Mouse (Mus musculus) left cerebral cortex, postnatal 10 days (tissue): ENCODE measurements around the gene Zfp831. TPM values are rescaled to one million over a fixed set of nuclear protein-coding genes. Genes with fewer than 3 reads are reported as not detected.

Experiments used
- DNase-seq, 2 experiments: peaks; one replicate each; pipeline ENCODE4 v3.0.0; 2021 to 2022; ENCODE audit warnings: low spot score in 2 of 2, mixed read lengths in 1 of 2; ENCODE audit errors: extremely low spot score in 1 of 2
- intact Hi-C: fragments of 180-260 bp; cut with DNase I; formaldehyde crosslinking; loops from one replicate; pipeline ENCODE4 v1.15.1; 2025
- total RNA-seq, 2 experiments: library from RNA; stranded (reverse); gene quantifications; 2 replicates each; pipeline ENCODE4 v1.2.3; 2021

Zfp831 gene
- total RNA-seq, 2 experiments from 2014 or later: 2.8 to 3.0 TPM

GRCm38 (mm10) chr2:174629299-174629850, 14.0 kb upstream of the Zfp831 start:
- no peak for DNase-seq
- intact Hi-C loops: no loop called here

- no peak for DNase-seq
- intact Hi-C loops: no loop called here
Measured at GRCm38 (mm10) chr2:174636750-174637149, 6.6 kb upstream of the Zfp831 start.

DNA sequence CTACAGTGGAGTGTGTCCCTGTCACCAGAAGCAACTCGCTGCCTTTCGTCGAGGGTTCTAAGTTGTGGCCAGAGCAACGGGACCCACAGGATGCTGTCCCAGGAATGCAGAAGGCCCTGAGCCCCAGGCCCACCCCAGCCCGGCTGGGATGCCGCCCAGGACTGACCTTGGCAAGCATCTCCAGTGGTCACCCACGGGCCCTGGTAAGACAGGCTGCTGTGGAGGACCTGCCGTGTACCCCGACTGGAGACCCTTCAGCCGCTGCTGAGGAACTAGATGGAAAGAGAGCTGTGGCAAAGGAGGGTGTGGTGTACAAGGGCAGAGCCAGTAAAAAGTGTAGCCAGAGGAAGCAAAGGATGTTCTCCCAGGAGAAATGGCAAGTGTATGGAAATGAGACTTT, 1.6 kb downstream of the Zfp831 start:
- intact Hi-C loops: no loop called here

GRCm38 (mm10) chr2:174652864-174653263, 9.5 kb downstream of the Zfp831 start:
- intact Hi-C loops: no loop called here
- DNase-seq: no peak

More for the DNA sequence above, 1.6 kb downstream of the Zfp831 start:
- no peak for DNase-seq

- DNase-seq: no peak
- intact Hi-C loops: no loop called here
Measured at GRCm38 (mm10) chr2:174655341-174655740, 12.0 kb downstream of the Zfp831 start.

GRCm38 (mm10) chr2:174658229-174658844, 15.0 kb downstream of the Zfp831 start:
- intact Hi-C loops: no loop called here
- DNase-seq: no peak

GRCm38 (mm10) chr2:174659874-174660273, 16.5 kb downstream of the Zfp831 start:
- DNase-seq: no peak
- intact Hi-C loops: no loop called here

DNA sequence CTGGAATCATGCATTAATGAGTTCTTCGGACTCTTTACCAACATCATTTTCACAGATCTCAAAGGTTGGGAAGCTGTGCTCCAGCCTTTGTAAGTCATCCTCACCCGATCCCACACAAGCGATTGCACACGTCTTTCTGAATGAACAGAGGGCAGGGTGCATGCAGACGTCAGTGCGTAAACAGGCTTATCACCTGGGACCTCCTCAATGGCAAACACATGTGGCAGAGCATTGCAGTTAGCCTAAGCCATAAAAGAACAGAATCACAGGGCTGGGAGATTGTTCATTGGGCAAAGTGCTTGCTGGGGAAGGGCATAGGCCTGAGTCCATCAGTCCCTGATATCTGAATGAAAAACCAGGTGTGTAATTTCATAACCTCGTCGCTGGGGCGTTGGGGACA, 17.0 kb downstream of the Zfp831 start:
- DNase-seq: no peak
- intact Hi-C loops: no loop called here

DNA sequence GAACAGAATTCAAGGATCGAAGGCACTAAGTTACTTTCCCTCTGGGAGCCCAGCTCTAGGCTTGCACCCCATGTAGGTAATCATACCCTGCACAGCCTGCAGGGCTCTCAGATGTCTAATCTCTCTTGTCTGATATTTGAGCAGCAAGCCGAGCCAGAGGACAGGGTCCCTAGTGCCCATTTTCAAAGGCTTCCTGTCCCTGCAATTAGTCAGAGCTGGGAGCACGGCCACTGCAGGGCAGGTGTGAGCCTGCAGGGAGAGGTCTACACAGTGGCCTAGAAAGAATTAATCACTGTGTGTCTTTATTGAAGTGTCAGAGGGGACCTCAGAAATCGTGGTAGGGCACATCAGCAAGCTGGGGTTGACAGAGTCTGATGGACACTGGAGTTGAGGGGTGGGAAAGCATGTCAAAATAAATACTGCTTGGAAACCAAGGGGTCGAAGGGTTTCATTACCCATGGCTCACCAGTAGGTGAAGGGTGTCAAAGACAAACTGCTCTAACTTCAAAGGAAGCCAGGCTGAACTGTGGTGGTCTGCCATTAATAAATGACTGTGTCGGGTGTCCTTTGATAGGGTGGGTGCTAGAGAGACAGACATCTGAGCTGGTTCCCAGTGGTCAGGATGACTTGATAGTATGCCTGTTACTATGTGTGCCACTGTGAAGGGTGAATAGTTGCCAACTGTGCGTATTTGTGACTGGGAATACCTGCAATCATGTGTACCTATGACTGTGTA, 18.3 kb downstream of the Zfp831 start:
- intact Hi-C loops: no loop called here
- no peak for DNase-seq

DNA sequence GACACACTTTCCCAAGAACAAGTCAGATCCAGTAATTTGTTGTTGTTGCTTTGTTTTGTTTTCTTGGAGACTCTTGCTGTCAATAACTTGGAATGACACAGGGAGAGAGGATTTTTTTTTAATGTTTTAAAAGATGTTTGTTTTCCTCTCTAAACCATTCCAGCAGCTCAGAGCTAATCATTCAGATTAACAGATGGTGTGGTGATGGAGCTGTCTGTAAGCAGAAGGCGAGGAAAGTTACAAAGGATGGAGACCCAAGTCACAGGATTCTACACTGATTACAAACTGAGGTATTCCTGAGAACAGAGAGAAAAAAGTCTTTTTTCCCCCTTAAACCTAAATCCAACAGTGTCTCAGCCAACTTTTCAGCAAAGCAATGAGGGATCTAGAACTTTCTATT, 19.3 kb downstream of the Zfp831 start:
- no peak for DNase-seq

GRCm38 (mm10) chr2:174665404-174665803, 22.1 kb downstream of the Zfp831 start:
- intact Hi-C loops: no loop called here
- DNase-seq: no peak

More for the DNA sequence above, 19.3 kb downstream of the Zfp831 start:
- intact Hi-C loops: no loop called here

GRCm38 (mm10) chr2:174668806-174669205, 25.5 kb downstream of the Zfp831 start:
- intact Hi-C loops: no loop called here
- no peak for DNase-seq

- intact Hi-C loops: loop anchor here (5.0 kb wide), 4 partner anchors 180 to 345 kb away; partner anchors contain the start of gene Atp5e
- DNase-seq: peak in 1 of 2 experiments; percentile 38
Measured at GRCm38 (mm10) chr2:174672506-174673190, 29.3 kb downstream of the Zfp831 start.

DNA sequence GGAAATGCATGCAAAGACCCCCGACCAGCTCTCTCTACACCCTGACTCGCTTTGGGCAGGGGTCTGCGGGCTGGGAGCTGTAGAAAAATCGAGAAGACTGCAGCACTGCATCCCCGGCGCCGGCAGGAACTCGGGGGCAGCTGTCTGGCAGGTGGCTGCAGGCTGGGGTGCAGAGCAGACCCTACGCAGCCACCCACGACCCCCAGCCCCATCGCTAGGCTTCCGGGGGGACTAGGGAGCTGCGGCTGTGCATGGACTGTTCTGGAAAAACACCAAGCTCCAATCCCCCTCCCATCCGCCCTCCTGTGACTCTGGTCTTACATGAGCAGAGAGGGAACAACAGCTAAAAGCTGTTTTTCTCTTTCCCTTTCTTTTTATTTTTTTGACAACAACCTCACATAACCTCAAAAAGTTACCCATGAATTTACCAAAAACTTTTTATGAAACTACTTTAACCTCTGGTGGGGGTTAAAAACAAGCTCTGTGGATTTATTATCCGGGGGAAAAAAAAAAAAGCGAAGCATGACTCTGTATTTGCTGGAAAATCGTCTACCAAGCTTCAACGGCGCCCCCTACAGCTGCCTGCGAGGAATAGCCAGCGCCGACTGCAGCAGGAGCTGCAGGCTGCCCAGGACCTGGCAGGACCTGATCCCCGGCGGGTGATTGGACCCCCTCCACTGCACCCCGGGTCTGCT, 30.4 kb downstream of the Zfp831 start:
- DNase-seq: peak; percentile 88 to 94
- intact Hi-C loops: loop anchor here (1.0 to 5.0 kb wide), 5 partner anchors 179 to 361 kb away; partner anchors contain the start of gene Atp5e

DNA sequence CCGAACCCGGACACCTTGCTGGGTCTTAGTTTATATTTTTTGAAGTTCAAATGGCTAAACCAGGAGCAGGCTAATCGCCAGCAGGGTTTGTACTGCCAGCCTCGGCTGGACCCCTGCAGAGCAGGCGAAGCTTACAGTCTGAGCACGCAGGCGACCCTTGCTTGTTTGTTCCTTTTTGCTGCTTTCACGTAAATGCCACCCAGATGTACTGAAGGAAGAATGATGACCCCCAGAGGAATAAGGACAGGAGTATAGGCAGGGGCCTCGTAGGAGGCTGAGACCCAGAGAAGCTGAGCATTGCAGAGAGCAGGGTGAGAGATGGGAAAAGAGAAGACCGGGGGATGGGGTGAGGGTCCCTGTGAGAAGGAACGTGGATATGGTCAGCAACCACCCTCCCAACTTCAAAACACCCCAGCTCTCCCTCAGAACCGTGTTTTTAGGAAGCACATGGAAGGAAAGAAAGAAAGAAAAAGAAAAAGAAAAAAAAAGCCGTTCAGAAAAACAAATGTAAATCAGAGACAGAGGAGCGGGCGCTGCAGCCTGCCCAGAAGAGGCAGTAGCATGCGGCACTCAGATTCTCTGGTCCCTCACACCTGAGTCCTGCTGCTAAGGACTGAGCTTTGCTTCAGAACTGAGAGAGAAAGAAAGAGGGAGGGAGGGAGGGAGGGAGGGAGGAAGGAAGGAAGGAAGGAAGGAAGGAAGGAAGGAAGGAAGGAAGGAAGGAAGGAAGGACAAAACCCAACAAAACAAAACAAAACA, 31.1 kb downstream of the Zfp831 start:
- intact Hi-C loops: loop anchor here (1.0 to 5.0 kb wide), 5 partner anchors 178 to 362 kb away; partner anchors contain the start of gene Atp5e

GRCm38 (mm10) chr2:174675642-174676041, 32.3 kb downstream of the Zfp831 start:
- DNase-seq: peak; percentile 51 to 84
- intact Hi-C loops: no loop called here

More for the DNA sequence above, 31.1 kb downstream of the Zfp831 start:
- no peak for DNase-seq

DNA sequence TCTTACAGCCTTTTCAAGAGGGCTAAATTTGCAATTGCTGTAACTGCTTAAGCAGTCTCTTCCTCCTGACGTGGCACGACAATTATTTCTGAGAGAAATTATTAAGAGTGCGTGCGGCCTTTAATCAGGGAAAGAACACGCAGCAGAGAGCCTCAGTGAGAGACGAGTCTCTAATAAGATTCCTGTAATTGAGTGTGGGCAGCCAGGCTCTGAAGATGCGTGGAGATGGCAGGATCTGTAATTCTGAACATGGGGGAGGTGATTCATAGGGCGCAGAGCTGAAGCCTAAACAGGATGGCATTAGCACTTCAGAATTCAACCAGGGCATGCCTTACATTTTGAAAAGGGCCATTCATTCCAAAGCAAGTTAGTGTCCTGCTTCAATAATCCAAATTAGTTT, 58.0 kb downstream of the Zfp831 start:
- DNase-seq: no peak
- intact Hi-C loops: no loop called here

DNA sequence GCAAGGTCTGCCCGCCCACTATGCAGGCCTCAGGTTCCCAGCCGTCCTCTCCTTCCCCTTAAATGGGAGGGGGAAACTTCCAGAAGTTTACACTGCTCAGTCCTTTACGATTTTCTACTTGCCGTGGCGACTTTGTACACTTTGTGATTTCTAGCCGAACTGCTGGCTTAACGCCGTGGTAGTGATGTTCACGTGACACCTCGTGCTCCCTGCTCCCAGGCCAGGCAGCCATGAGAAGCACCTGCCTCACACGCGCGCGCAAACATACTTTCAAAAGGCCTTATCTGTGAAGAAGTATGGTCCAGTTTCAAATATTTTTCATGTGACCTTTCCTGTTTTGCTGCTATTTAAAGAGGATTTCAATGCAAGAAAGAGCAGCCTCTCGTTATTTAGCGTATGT, 63.8 kb downstream of the Zfp831 start:
- intact Hi-C loops: no loop called here
- DNase-seq: no peak
